Mouse (Mus musculus): Measurements from ENCODE around the gene Pdk2.

The Pdk2 gene

GRCm38 (mm10) chr11:95070140-95071107, 29.3 kb upstream of the Pdk2 start:
- no peak for DNase-seq (ENCODE audit: low read depth, low spot score)

DNA sequence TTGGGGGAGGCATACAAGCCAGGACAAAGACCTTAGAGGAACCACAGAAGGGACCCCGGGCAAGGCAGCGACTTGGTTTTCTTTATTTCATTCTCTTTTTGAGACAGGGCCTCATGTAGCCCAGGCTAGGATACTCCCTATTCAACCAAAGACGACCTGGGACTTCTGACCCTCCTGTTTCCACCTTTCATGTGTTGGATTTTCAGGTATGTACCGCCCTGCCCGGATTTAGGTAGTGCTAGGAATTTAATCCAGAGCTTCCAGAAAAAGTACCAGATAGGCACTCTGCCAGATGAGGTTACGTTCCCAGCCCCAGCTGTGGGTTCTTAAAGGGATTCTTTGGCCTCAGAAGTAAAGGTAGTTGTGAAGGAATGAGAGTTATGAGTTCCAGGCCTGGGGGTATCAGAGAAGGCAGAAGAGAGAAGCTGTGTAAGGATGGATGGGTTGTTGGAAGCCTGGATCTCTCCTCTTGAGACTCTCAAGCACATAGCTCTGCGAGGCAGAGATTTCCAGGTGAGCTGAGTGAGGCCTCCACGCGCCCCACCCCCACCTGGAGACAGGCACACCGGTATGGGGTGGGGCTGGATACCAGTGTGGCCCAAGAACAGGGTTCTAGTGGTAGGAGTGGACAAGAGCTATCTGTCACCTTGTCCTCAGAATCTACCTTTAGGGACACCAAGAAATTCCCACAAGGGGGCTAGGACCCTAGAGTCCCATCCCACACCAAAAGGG, 28.2 kb upstream of the Pdk2 start:
- DNase-seq (ENCODE audit: low read depth, low spot score) = no peak

DNA sequence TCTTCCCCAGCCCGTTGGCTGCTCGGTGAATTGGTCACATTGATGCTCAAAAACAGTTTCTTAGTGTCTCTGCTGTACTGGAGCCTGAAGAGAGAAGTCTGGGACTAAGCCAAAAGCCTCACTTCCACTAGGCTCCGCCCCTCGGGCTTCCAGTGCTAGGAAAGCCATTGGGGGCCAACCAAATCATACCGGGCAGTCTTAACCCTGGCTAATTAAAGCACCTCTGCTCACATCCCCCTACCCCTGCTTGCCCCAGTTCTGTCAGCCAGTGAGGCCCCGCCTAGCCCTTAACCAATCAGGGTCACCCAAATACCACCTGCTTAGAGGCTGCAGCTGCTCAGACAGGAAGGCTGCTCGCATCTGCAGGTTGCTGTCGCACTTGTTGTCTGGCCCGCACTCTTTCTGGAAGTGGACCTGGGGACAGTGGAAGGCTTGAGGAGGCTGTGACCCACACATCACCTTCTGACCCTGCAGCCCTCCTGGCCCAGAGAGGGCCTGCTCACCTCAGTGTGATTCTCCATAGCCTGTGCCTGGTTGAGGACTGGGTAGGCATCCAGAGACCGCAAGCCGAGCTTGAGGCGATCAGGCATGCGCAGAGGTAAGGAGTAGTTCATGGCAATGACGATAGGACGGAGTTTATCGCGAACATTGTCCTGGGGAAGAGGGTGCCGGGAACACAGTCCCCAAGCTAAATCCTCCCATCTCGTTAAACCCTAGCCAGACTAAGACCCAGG, 15.8 kb upstream of the Pdk2 start:
- no peak for DNase-seq (ENCODE audit: low read depth, low spot score)

GRCm38 (mm10) chr11:95053062-95053461, 11.9 kb upstream of the Pdk2 start:
- DNase-seq (ENCODE audit: low read depth, low spot score) = no peak

DNA sequence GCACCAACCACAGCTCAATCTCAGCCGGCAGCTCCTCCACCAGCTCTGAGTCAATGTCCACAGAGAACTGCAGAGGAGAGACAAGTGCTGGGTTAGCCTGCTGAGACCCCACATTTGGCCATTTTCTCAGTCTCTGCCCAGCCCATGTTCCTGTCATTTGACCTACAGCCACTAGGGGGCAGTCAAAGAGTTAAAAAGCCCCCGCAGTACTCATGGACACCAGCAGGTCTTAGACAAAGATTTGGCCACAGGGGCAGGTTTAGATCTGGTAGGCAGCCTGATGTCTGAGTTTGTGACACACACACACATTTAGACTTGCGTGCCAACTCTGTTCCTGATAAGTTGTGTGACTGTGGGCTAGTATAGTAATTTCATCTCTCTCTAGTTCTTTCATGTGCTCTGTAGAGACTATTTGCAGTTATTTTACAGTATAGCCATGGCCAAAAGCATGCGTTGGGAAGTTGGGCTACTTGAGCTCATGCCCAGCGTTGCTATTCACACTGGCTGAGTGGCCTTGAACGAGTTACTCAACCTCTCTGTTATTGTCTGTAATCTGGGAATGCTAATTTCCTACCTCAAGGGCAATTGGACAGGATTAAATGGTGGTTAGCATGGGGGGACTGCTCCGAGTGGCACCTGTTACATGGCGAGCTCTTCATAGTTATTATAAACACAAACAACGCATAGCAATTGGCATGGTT, 6.0 kb upstream of the Pdk2 start:
- peak; percentile 80 for DNase-seq (ENCODE audit: low read depth, low spot score)

- no peak for DNase-seq (ENCODE audit: low read depth, low spot score)
These were observed 3.2 kb upstream of the Pdk2 start for GRCm38 (mm10) chr11:95044185-95044870.

DNA sequence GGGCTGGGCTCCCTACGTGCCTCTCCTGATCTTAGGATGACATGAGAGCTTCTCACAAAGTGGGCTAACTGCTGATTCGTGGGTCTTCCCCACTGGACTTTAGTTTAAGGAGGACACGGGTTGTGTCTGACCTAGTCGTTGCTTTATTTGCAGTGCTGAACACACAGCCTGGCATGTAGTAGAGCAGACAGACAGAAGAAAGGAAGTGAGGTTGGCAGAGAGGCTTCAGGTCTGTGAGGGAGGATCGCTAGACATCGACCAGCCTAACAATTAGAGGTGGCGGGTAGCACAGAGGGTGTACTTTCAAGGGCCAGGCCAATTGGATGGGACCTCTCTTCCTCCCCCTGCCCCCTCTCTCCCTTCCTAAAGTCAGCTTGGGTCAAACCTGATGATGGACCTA, 2.5 kb upstream of the Pdk2 start:
- no peak for DNase-seq (ENCODE audit: low read depth, low spot score)

- no peak for DNase-seq (ENCODE audit: low read depth, low spot score)
These were observed 1.9 kb upstream of the Pdk2 start for GRCm38 (mm10) chr11:95043060-95043459.

- DNase-seq (ENCODE audit: low read depth, low spot score) = peak; percentile 78
These were observed 942 bp upstream of the Pdk2 start for GRCm38 (mm10) chr11:95042096-95042495.

- DNase-seq (ENCODE audit: low read depth, low spot score) = peak; percentile 36
These were observed 539 bp downstream of the Pdk2 start for GRCm38 (mm10) chr11:95040491-95041138.

- DNase-seq (ENCODE audit: low read depth, low spot score) = no peak
These were observed 1.4 kb downstream of the Pdk2 start for GRCm38 (mm10) chr11:95039766-95040165.

DNA sequence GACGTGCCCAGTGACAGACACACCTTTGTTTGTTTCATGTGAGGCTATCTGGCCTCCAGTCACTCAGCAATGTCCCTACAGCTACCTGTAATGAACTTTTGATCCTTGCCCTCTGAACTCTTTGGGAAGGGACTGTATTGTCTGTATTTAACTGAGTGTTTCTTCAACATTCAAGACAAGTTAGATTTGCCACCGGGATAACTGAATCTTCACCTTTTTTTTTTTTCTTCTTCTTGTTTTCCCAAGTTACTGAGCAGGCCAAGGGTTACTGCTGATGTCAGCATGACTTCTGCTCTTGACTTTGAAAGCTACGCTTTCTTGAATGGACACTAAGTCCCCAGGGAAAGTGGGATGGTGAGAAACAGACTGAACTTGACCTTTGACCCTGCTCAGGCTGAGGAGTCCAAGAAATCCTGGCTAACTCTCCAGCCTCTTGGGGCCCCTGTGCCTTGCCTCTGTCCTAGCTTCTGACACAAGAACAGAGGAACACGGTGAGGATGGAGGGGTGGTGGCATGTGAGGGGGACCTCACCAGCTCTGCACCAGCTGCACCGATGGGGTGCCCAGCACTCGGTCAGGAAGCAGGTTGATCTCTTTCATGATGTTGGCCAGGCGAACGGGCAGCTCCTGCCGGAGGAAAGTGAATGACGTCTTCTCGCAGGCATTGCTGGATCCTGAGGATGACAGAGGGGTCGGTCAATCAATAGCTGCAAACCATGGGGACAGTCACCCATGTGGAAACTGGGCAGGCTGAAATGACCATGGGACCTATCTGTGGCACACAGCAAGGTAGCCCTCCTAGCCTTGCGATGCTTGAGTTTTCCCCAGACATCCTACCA, 2.1 kb downstream of the Pdk2 start:
- no peak for DNase-seq (ENCODE audit: low read depth, low spot score)

DNA sequence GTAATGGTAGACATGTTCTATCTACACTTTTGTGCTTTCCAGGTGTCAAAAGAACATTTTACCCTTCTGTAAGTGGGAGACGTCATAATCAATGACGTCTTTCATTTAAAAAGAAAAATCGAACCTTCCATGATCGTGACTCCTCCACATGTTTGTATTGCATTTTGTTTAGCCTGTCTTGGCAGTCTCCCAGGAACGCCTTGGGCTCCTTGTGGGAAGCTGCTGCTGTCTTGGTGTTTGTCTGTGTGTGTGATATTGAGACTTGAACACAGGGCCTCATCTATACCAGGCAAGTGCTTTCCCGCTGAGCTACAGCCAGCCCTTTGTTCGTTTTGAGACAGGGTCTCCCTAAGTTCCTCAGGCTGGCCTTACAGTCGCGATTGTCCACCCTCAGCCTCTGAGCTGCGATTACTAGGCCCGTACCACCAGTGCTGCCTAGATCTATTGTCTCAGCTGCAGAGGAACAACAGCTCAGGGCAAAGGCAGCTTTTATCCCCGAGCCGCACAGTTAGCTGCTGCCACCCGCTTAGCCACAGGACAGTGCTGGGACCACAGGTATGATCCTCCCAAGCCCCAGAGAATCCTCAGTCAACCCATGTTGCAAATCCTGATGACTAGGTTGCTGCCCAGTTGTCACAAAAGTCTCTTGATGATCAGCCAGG, 2.9 kb downstream of the Pdk2 start:
- no peak for DNase-seq (ENCODE audit: low read depth, low spot score)

DNA sequence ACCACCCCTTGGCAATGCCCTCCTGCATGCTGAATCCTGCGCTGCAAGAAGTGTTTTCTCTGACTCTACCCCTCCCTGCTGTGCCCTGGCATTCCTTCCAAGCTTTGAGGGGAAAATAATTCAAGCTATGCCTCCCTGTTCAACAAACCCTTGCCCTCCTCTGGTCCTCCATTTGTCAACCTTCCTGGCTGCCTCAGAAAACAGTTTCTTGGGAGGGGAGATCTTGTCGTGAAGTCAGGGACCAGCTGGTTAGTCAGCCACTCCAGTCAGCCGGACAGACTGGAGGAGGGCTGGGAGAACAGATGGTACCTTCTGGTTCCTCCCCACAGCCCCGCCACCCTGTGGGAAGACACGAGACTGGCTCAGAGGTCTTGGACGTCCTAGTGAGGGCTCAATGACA, 3.8 kb downstream of the Pdk2 start:
- DNase-seq (ENCODE audit: low read depth, low spot score) = no peak

DNA sequence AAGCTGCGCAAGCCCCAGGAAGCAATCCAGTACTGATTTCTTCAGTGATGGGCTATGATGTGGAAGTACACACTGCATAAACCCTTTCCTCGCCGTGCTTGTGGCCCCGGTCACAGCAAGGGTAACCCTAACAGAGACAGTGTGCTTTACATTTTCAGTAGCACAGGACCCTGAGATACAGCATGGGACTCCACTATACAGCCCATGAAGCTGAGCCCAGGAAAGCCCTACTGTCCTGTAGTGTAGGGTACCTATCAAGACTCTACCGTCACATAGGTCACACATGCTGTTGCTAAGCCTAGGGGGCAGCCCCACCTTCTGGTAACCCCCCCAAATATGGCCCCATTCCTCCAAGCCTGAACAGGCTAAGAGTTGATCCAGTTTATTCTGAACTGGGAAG, 4.6 kb downstream of the Pdk2 start:
- no peak for DNase-seq (ENCODE audit: low read depth, low spot score)

GRCm38 (mm10) chr11:95034902-95035301, 6.3 kb downstream of the Pdk2 start:
- no peak for DNase-seq (ENCODE audit: low read depth, low spot score)

- no peak for DNase-seq (ENCODE audit: low read depth, low spot score)
These were observed 7.5 kb downstream of the Pdk2 start for GRCm38 (mm10) chr11:95033617-95034016.

GRCm38 (mm10) chr11:95032945-95033344, 8.2 kb downstream of the Pdk2 start:
- no peak for DNase-seq (ENCODE audit: low read depth, low spot score)

All from CD4-positive, CD25-positive, alpha-beta regulatory T cell, adult 2 months (primary cell).